Mouse (Mus musculus) liver, adult (tissue): Measurements from ENCODE around the gene Uqcrfs1.

Source experiments
- GATA4 ChIP-seq: IDR thresholded peaks from 2 replicates; pipeline ENCODE4 v1.6.1; 2014; ENCODE audit warnings: mild to moderate bottlenecking, low read length; ENCODE audit not compliant: insufficient replicate concordance

Gene Uqcrfs1

DNA sequence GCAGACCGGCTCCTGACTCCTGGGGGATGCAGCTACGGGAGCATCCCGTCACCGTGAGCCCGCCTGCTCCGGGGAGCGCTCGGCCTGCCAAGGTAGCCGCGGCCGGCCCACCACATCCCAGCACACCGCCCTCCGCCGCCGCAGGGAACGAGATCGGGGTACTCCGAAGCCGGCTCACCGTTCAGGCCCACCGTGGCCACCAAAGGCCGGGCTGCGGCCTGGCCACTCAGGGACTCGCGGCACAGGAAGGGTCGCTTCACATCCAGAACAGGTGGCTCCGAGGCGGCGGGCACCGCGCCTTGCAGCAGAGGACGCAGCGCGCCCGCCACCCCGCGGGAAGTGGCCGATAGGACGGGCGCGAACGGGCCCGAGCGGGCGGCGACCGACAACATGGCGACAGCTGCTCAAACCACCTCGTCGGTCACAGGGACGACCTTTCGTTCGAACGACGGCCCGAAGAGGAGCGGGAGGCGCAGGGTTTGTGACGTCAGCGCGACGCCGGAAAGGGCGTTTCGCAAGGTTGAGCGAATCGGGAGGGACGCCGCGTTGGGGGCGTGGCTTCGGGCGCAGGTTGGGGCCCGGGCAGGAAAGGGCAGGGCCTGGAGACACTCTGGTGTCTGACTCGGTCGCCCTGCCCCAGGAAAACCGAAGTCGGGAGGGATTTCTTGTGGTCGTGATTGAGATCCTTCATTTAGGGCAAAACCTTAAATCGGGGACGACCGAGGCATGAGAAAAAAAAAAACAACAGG lies at the start of gene Uqcrfs1:
Gene Uqcrfs1, minus strand, starts transcription at position 507 of the 749 bp plus-strand sequence.
- peak; percentile 61; the same call in 1 of the 2 replicates for TF ChIP-seq GATA4

DNA sequence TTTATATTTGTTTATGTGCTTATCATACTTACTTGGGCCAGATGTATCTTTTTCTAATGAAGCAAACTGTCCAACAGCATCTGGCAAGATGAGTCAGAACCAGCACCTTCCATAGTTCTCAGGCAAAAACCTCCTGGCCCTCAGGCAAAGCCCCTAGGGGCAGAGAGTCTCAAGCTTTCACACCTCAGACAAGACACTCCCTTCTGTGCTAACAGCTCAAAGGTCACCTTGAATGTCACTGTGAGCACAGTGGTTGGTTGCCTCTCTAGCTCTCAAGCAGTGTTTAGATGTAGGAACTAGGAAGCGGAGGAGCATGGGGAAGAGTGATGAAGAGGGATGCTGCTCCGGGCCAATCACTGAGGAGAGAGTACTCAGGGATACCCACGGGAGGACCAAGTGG lies 40.6 kb upstream of the Uqcrfs1 start:
- no peak for TF ChIP-seq GATA4

DNA sequence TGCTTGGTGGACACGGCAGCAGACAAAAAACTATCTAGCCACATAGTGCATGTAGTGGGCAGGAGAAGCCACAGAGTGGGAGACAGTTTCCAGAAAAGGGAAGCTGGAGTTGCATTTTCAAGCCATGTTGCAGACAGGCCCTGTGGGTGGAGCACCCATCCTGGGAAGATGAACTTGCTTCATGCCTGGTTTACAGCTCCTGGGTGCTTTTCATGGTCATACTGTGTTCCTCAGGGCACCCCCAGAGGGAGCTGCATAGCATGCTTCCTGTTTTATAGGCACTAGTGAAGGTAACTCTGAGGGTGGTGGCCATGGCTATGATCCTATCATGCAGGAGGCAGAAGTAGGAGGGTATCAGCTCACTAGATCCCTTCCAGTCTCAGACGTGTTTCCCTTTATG lies 37.4 kb upstream of the Uqcrfs1 start:
- TF ChIP-seq GATA4, result no peak

DNA sequence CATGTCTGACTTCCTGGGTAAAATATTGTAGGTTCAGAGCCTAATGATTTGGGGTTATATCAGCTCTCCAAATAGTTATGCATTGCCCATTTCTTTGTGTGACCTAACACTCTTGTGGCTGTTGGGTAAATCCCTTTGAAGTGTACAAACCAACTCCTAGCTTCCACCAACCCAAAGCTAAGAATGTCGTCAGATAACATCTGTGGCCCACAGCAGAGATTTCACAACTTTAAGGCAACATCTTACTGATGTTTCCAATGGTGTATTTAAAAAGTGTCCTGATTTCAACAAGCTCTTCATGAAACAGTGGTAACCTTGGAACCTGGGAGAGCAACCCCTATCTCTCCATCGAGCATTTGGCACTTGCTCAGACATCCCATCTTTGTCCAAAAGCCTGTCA lies 33.6 kb upstream of the Uqcrfs1 start:
- TF ChIP-seq GATA4, result no peak

DNA sequence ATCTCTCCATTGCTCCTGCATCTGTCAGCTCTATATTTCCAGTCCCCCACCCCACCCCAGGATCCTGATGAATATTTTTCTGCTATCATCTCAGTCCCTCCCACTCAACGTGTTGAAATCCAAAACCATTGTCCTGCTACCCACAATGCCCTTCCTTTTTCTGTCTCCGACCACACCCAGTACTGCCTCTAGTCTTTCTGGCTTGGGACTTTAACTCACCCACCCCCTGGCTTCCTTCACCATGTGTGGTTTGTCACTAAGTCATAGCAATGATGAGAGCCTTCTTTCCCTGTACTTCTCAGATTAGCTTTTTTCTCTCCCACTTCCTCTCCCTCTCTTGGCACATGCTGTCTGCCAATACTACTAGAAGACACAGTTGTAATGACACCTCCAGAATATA lies 31.7 kb upstream of the Uqcrfs1 start:
- no peak for TF ChIP-seq GATA4

DNA sequence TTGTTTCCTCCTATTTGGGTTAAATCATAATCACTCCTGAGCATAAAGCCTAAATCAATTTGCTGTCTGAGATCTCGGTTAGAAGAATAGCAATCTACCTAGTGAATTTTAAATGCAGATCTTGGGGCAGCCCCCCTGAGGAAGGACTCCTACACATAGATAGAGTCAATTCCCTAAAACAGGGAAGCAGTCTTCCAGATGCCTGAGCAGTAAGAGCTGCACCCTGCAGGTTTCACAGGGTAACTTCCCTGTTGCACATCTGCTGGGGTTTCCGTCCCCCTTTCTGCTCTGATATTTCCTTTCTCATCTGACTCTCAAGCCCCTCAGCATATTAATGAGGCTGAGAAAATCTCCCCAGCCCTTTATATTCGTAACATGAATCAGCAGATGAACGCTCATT lies 27.8 kb upstream of the Uqcrfs1 start:
- no peak for TF ChIP-seq GATA4

DNA sequence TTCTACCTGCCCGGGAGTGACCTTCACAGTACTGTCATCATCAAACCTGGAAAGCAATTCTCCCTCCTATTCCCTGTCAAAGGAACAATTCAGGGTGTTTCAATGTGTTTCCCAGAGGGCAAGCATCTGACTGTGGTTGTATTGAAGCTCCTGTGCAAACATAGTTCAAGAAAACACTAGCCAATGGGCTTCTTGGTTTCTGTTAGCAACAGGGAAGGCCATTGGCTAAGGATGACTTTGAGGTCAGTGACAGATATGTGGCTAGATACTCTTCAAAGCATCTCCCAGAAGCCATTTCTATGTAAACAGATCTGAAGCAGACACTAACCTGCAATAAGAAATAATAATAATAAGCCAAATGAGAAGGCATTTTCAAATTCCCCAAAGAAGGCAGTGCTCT lies 25.0 kb upstream of the Uqcrfs1 start:
- TF ChIP-seq GATA4, result no peak

DNA sequence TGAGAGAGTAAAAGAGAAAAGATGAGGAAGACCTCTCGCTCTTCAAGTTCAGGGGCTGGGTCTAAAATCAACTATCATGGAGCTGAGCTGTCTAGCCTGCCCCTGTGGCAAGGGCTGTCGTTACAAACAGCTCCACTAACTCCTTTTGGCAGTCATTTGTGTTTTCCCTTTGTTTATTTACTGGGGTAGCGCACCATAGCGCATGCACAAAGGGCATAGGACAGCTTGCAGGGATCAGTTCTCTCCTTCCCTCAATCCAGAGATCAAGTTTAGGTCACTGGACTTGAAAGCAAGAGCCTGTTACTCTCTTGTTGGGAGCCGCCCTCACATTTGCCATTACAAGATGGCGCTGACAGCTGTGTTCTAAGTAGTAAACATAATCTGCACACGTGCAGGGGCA lies 22.4 kb upstream of the Uqcrfs1 start:
- no peak for TF ChIP-seq GATA4

DNA sequence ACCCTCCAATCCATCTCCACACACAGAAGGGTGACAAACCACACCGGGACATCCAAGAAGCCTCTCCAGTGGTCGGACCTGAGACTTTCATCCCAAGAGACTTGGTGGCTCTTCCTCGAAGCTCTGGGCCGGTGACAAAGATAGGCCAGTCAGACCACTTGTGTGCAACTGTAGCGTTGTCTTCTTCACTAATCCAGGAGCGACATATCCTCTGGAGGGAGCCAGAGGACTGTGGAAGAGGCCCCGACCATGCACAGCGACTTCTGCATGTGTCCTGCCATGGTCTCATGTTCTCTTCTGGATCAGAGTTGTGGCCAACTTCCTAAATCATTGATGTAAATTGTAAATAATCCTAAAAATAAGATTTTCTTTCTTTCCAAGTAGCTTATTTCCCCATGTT lies 21.6 kb upstream of the Uqcrfs1 start:
- no peak for TF ChIP-seq GATA4

DNA sequence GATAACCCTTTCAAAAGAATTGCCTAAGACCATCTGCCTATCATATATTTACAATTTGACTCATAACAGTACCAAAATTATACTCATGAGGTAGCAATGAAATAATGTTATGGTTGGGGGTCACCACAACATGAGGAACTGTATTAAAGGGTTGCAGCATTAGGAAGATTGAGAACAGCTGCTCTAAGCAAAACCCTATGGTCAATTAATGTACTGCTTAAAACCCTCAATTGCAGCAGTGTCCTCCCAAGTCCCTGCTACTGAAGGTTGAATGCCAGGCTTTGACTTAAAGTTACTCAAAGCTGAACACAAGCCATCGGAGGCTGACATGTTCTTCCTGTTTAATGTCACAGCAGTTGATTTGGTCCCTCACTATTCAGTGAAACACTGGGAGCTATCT lies 15.4 kb upstream of the Uqcrfs1 start:
- no peak for TF ChIP-seq GATA4

DNA sequence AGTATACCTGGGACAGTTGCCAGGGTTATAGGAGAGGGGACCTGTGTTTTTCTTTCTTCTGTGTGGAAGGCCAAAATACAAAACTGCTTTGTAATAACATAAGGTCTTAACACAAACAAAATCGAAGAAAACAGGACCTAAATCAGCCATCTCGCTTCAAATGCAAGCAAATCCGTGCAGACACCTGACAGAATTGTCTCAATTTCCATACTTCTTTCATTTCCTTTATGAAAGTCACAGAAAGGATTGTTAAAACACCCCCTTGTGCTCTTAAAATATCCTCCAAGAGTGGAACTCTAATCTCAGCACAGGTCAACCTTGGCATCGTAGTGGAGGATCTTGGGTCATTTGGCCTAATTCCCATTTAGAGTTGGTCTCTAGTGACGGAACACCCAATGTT lies 14.9 kb upstream of the Uqcrfs1 start:
- no peak for TF ChIP-seq GATA4

DNA sequence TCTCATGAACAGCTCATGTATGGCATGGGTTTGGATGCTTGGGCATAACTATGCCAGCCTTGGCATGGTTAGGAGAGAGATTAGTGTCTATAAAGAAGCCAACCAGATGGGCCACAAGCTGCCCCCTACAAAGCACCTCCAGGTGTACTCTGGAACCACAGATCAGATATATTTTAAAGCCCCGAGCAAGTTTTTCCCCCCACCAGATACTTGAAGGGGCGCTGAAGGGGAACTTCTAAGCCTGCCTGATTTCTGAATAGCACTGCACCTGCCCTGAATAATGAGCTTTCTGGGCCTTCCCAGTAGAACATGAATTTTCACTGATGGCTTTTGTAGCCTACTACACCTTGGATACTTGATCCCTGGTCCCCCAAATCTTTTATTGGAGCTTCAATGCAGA lies 12.6 kb upstream of the Uqcrfs1 start:
- no peak for TF ChIP-seq GATA4

DNA sequence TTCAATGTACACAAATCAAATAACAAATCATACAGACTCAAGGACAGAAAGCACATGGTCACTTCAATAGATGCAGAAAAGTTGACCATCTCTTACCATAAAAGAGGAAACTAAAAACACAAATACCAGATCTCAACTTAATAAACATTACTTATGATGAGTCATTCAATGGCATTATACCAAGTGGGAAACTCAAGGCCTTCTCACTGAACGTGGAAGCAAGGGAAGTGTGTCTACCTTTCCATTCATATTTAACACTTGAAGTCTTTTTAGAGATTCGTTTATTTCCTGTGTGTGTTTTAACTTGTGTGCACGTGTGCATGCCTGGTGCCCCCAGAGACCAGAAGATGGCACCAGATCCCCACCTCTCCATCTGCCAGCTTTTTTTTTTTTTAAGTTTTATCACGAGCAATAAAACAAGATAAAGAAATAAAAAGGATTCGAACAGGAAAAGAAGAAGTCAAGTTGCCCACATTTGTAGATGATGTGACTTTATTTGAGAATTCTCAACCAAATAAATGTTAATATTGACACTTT lies 8.0 kb upstream of the Uqcrfs1 start:
- TF ChIP-seq GATA4, result no peak

DNA sequence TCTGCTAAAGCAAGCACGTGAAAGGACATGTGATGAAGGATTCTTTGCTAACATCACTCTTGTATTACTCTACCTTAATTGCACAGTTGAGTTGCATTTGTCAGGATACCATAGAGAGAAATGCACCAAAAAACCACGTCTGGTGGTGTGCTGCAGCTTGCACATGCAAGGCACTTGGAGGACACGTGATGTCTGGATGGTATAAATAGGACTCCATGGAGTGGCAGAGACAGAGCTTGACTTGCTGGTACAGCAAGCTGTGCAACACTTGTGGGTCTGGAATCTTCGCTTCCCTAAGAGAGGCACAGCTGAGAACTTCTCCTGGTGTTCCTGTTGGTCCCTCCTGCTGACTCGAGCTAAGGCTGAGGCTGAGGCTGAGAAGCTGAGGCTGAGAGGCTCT lies 4.2 kb upstream of the Uqcrfs1 start:
- no peak for TF ChIP-seq GATA4

DNA sequence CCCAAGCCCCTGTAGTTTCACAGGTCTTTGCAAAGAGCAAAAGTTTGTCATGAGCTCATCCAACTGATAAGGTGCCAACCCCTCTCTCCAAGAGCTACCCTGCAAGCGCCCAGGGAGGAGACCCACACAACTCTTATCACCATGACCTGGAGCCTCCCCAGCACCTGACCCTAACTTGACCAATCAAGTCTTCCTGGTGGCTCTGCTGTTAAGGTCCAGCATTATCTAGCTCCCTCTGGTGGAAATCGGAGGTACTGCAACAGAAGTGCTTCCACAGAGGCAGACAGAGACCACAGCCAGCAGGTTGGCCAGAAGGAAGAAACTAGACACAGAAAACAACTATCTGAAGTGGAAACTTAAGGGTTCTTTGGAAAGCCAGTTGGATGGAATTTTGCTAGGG lies 3.7 kb upstream of the Uqcrfs1 start:
- no peak; the same call in 1 of the 2 replicates for TF ChIP-seq GATA4

DNA sequence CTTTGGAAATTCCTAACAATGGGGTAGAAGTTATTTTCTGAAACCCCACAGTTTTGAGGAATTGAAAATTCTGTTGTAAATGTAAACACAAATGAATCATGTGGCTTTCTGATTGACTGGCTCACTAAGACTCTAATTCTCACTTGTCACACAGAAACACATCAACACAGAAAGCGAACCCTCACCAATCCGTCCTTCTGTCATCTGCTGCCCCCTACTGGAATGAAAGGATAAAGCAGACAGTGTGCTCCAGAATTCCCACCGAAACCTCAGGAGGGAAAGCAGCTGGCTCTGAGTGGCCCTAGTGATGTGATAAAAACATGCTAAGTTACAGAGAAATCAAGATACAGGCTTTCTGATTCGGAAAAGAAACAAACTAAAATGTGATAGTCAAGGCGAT lies 14.4 kb downstream of the Uqcrfs1 start:
- no peak for TF ChIP-seq GATA4

DNA sequence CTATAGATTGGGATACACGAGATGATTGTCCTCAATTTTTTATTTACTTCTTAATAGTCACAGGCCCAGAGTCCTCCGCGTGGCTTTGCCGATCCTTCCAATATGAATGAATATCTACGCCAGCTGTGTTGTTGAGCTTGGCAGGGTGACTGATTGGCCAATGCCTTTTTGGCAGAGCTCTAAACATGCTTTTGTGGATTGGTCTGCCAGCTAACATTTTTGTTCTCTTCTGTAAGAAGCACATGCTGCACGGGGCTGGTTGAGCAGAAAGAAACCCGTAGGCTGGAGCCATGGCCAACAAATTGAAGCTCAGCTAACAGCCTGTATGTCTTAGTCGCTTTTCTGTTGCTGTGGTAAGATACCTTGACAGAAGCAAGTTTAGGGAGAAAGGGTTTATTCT lies 20.2 kb downstream of the Uqcrfs1 start:
- TF ChIP-seq GATA4, result no peak
